Mouse (Mus musculus) heart, embryonic 12.5 days (tissue): ENCODE data around the gene Ss18l2. TPM values are rescaled to one million over a fixed set of nuclear protein-coding genes. Genes with fewer than 3 reads are reported as not detected.

Source experiments
- ATAC-seq: fragments of 200-750 bp; cut with Nextera tagmentation; 2 replicates; pipeline ENCODE4 v1.8.0; 2017; ENCODE audit warnings: moderate TSS enrichment, moderate library complexity; ENCODE audit not compliant: insufficient number of reproducible peaks, low FRiP score
- H3K27ac ChIP-seq: fragments of 300-500 bp; sonication (generic); 2 replicates; pipeline ENCODE4 v1.5.1; 2016; ENCODE audit warnings: mild to moderate bottlenecking, moderate library complexity; ENCODE audit not compliant: poor library complexity, severe bottlenecking
- H3K27me3 ChIP-seq: fragments of 300-500 bp; sonication (generic); replicated peaks from 2 replicates; pipeline ENCODE4 v1.6.1; 2016; ENCODE audit warnings: mild to moderate bottlenecking, moderate library complexity
- H3K36me3 ChIP-seq: fragments of 300-500 bp; sonication (generic); 2 replicates; pipeline ENCODE4 v1.6.1; 2016; ENCODE audit warnings: mild to moderate bottlenecking, moderate library complexity
- H3K4me1 ChIP-seq: fragments of 300-500 bp; sonication (generic); replicated peaks from 2 replicates; pipeline ENCODE4 v1.6.1; 2016; ENCODE audit warnings: mild to moderate bottlenecking
- H3K4me2 ChIP-seq: fragments of 300-500 bp; sonication (generic); 2 replicates; pipeline ENCODE4 v1.6.1; 2016; ENCODE audit warnings: mild to moderate bottlenecking, moderate library complexity
- H3K4me3 ChIP-seq: fragments of 300-500 bp; sonication (generic); 2 replicates; pipeline ENCODE4 v1.5.1; 2016; ENCODE audit warnings: mild to moderate bottlenecking
- H3K9ac ChIP-seq: fragments of 300-500 bp; sonication (generic); 2 replicates; pipeline ENCODE4 v1.6.1; 2016; ENCODE audit warnings: mild to moderate bottlenecking, moderate library complexity
- H3K9me3 ChIP-seq: fragments of 300-500 bp; sonication (generic); replicated peaks from 2 replicates; pipeline ENCODE4 v1.6.1; 2016; ENCODE audit warnings: mild to moderate bottlenecking, moderate library complexity
- WGBS: fragments of 180-500 bp; shearing (Covaris S2); methylation state at CpG from one replicate; pipeline ENCODE4 v1.1.7; 2016; 5-methylcytosine and 5-hydroxymethylcytosine counted together
- polyA plus RNA-seq: library from polyadenylated mRNA; unstranded; fragments of >200 nt; fragmentation: Nextera tagmentation; extraction: Ambion mirVana; gene quantifications from 2 replicates; pipeline ENCODE4 v1.2.1, GENCODE M21; 2016

Gene Ss18l2
- polyA plus RNA-seq, 1 experiment from 2014 or later: 145 TPM

- H3K27ac ChIP-seq: peak overlapping the region; percentile 95
- peak; percentile 74 for ATAC-seq
- no peaks in the 10 kb centered on the region for H3K27me3 ChIP-seq
- H3K9me3 ChIP-seq: no peaks in the 10 kb centered on the region
- peak overlapping the region; percentile 94 for H3K9ac ChIP-seq
- peak overlapping the region; percentile 85 for H3K4me2 ChIP-seq
- 2% methylated on average over 40 of the region's 43 CpGs for WGBS
- peaks cover 45% of the 10 kb centered on the region for H3K36me3 ChIP-seq
- H3K4me3 ChIP-seq: peak overlapping the region; percentile 85
- peaks cover 35% of the 10 kb centered on the region for H3K4me1 ChIP-seq
These were observed 50.4 kb downstream of the Ss18l2 start for GRCm38 (mm10) chr9:121760271-121761090.

- H3K4me3 ChIP-seq: peak overlapping the region; percentile 85
- WGBS: 63% methylated on average over 10 of the region's 10 CpGs
- peaks cover 35% of the 10 kb centered on the region for H3K4me1 ChIP-seq
- no peaks in the 10 kb centered on the region for H3K9me3 ChIP-seq
- H3K27me3 ChIP-seq: no peaks in the 10 kb centered on the region
- peaks cover 45% of the 10 kb centered on the region for H3K36me3 ChIP-seq
- H3K27ac ChIP-seq: peak overlapping the region; percentile 95; the same call in 1 of the 2 replicates
- peak overlapping the region; percentile 94 for H3K9ac ChIP-seq
- peak overlapping the region; percentile 85 for H3K4me2 ChIP-seq
- no peak for ATAC-seq
These were observed 51.0 kb downstream of the Ss18l2 start for GRCm38 (mm10) chr9:121761091-121761665.

GRCm38 (mm10) chr9:121761787-121762186 lies 51.7 kb downstream of the Ss18l2 start:
- no peaks in the 10 kb centered on the region for H3K9me3 ChIP-seq
- no peak overlapping the region for H3K4me2 ChIP-seq
- H3K4me1 ChIP-seq: peaks cover 35% of the 10 kb centered on the region
- no peak for ATAC-seq
- H3K9ac ChIP-seq: peak overlapping the region; percentile 44
- H3K27ac ChIP-seq: no peak overlapping the region
- no peaks in the 10 kb centered on the region for H3K27me3 ChIP-seq
- H3K36me3 ChIP-seq: peaks cover 47% of the 10 kb centered on the region
- H3K4me3 ChIP-seq: no peak overlapping the region
- WGBS: 70% methylated on average over 8 of the region's 8 CpGs

GRCm38 (mm10) chr9:121762248-121762647 lies 52.1 kb downstream of the Ss18l2 start:
- no peak for ATAC-seq
- Histone ChIP-seq H3K9me3 (no peaks in the 10 kb centered on the region), H3K27ac (no peak overlapping the region), H3K27me3 (no peaks in the 10 kb centered on the region), H3K4me1 (peaks cover 35% of the 10 kb centered on the region), H3K4me3 (no peak overlapping the region), H3K9ac (peak overlapping the region; percentile 44; the same call in 1 of the 2 replicates), H3K4me2 (no peak overlapping the region), H3K36me3 (peaks cover 49% of the 10 kb centered on the region)
- 81% methylated on average over 10 of the region's 10 CpGs for WGBS

GRCm38 (mm10) chr9:121762761-121763160 lies 52.6 kb downstream of the Ss18l2 start:
- peaks cover 31% of the 10 kb centered on the region for H3K4me1 ChIP-seq
- H3K27me3 ChIP-seq: no peaks in the 10 kb centered on the region
- no peak for ATAC-seq
- H3K36me3 ChIP-seq: peaks cover 54% of the 10 kb centered on the region
- no peak overlapping the region for H3K4me3 ChIP-seq
- no peaks in the 10 kb centered on the region for H3K9me3 ChIP-seq
- H3K9ac ChIP-seq: no peak overlapping the region
- H3K27ac ChIP-seq: no peak overlapping the region
- 85% methylated on average over 25 of the region's 25 CpGs for WGBS
- H3K4me2 ChIP-seq: no peak overlapping the region

Other genes with a start within 250 kb of the Ss18l2 start
- gene Cck, start 214.6 kb upstream of the Ss18l2 start, polyA plus RNA-seq: 0.58 and 1.1 TPM in 2 replicates
- gene Lyzl4, start 68.2 kb upstream of the Ss18l2 start, polyA plus RNA-seq: not detected in 2 replicates
- gene Vipr1, start 67.6 kb upstream of the Ss18l2 start, polyA plus RNA-seq: 0.15 and 0.21 TPM in 2 replicates
- 5.8 and 6.2 TPM in 2 replicates for gene Sec22c, start 4.8 kb upstream of the Ss18l2 start, polyA plus RNA-seq
- gene Nktr, start 8.8 kb downstream of the Ss18l2 start, polyA plus RNA-seq: 53.6 and 61.4 TPM in 2 replicates
- 12.5 and 14.9 TPM in 2 replicates for gene Zfp651, start 49.0 kb downstream of the Ss18l2 start, polyA plus RNA-seq
- gene Klhl40, start 67.3 kb downstream of the Ss18l2 start, polyA plus RNA-seq: 0.73 and 1.1 TPM in 2 replicates
- gene Hhatl, start 82.2 kb downstream of the Ss18l2 start, polyA plus RNA-seq: 5.3 and 5.7 TPM in 2 replicates
- gene Ccdc13, start 129.1 kb downstream of the Ss18l2 start, polyA plus RNA-seq: 0.08 TPM in 1 of 2 replicates, not detected in the other
- gene Higd1a, start 148.0 kb downstream of the Ss18l2 start, polyA plus RNA-seq: 237 and 257 TPM in 2 replicates
- gene Ackr2, start 188.0 kb downstream of the Ss18l2 start, polyA plus RNA-seq: 0.09 and 0.32 TPM in 2 replicates
- not detected in 2 replicates for gene Cyp8b1, start 206.0 kb downstream of the Ss18l2 start, polyA plus RNA-seq
- 0.68 and 1.00 TPM in 2 replicates for gene Fam198a, start 240.7 kb downstream of the Ss18l2 start, polyA plus RNA-seq